Mouse (Mus musculus) erythroblast, embryonic 14.5 days (primary cell): ENCODE data around the gene Slc34a2. TPM values are rescaled to one million over a fixed set of nuclear protein-coding genes. Genes with fewer than 3 reads are reported as not detected.

Experiments
- H3K27me3 ChIP-seq: 2 replicates; pipeline ENCODE4 v1.6.1; 2012; ENCODE audit warnings: inconsistent platforms; ENCODE audit not compliant: control insufficient read depth
- H3K36me3 ChIP-seq: 2 replicates; pipeline ENCODE4 v1.6.1; 2012; ENCODE audit warnings: mild to moderate bottlenecking, inconsistent platforms; ENCODE audit not compliant: control insufficient read depth
- H3K4me1 ChIP-seq: 2 replicates; pipeline ENCODE4 v1.6.1; 2012; ENCODE audit warnings: inconsistent platforms; ENCODE audit not compliant: control insufficient read depth
- H3K4me3 ChIP-seq: replicated peaks from 2 replicates; pipeline ENCODE3; 2012; ENCODE audit warnings: moderate library complexity, mild to moderate bottlenecking, inconsistent platforms
- H3K9me3 ChIP-seq: 2 replicates; pipeline ENCODE4 v1.6.1; 2012; ENCODE audit warnings: low read length, inconsistent platforms, mixed read lengths; ENCODE audit not compliant: control insufficient read depth
- GATA1 ChIP-seq: IDR thresholded peaks from 2 replicates; pipeline ENCODE4 v1.6.1; 2012; ENCODE audit warnings: low read length, inconsistent platforms, mixed read lengths
- TAL1 ChIP-seq: IDR thresholded peaks from 3 replicates; pipeline ENCODE4 v1.6.1; 2012; ENCODE audit warnings: low read length, inconsistent platforms, mixed read lengths
- polyA plus RNA-seq: library from polyadenylated mRNA; stranded (reverse); fragments of >175 nt; gene quantifications from 2 replicates; pipeline ENCODE4 v1.2.3, GENCODE M21; 2012

The Slc34a2 gene
- polyA plus RNA-seq, 1 experiment: not detected

- Histone ChIP-seq H3K4me1 (no peaks in the 10 kb centered on the region), H3K36me3 (no peaks in the 10 kb centered on the region), H3K9me3 (no peaks in the 10 kb centered on the region), H3K4me3 (no peak overlapping the region), H3K27me3 (no peaks in the 10 kb centered on the region)
- TF ChIP-seq GATA1: no peak
- no peak for TF ChIP-seq TAL1
Measured at GRCm38 (mm10) chr5:53018316-53018715, 19.6 kb upstream of the Slc34a2 start.

- H3K9me3 ChIP-seq: peaks cover 4% of the 10 kb centered on the region; the same call in 1 of the 2 replicates
- H3K4me1 ChIP-seq: no peaks in the 10 kb centered on the region
- no peak overlapping the region for H3K4me3 ChIP-seq
- no peaks in the 10 kb centered on the region for H3K36me3 ChIP-seq
- H3K27me3 ChIP-seq: no peaks in the 10 kb centered on the region
- TF ChIP-seq TAL1: no peak
- TF ChIP-seq GATA1: no peak
Measured at GRCm38 (mm10) chr5:53023432-53023831, 14.4 kb upstream of the Slc34a2 start.

- H3K36me3 ChIP-seq: no peaks in the 10 kb centered on the region
- TF ChIP-seq GATA1: no peak
- no peak for TF ChIP-seq TAL1
- no peaks in the 10 kb centered on the region for H3K4me1 ChIP-seq
- no peaks in the 10 kb centered on the region for H3K27me3 ChIP-seq
- no peak overlapping the region for H3K4me3 ChIP-seq
- H3K9me3 ChIP-seq: peaks cover 4% of the 10 kb centered on the region; the same call in 1 of the 2 replicates
Measured at GRCm38 (mm10) chr5:53023901-53024300, 14.0 kb upstream of the Slc34a2 start.

- Histone ChIP-seq H3K4me3 (no peak overlapping the region), H3K4me1 (no peaks in the 10 kb centered on the region), H3K27me3 (no peaks in the 10 kb centered on the region), H3K36me3 (no peaks in the 10 kb centered on the region), H3K9me3 (peaks cover 4% of the 10 kb centered on the region; the same call in 1 of the 2 replicates)
- no peak for TF ChIP-seq TAL1
- TF ChIP-seq GATA1: no peak
Measured at GRCm38 (mm10) chr5:53025276-53025973, 12.5 kb upstream of the Slc34a2 start.

GRCm38 (mm10) chr5:53031346-53031745 is 6.5 kb upstream of the Slc34a2 start:
- H3K9me3 ChIP-seq: peaks cover 3% of the 10 kb centered on the region; the same call in 1 of the 2 replicates
- no peaks in the 10 kb centered on the region for H3K27me3 ChIP-seq
- no peaks in the 10 kb centered on the region for H3K4me1 ChIP-seq
- H3K36me3 ChIP-seq: no peaks in the 10 kb centered on the region
- no peak overlapping the region for H3K4me3 ChIP-seq
- TF ChIP-seq GATA1: no peak
- no peak for TF ChIP-seq TAL1

- Histone ChIP-seq H3K27me3 (no peaks in the 10 kb centered on the region), H3K4me3 (no peak overlapping the region), H3K4me1 (no peaks in the 10 kb centered on the region), H3K36me3 (no peaks in the 10 kb centered on the region), H3K9me3 (no peaks in the 10 kb centered on the region)
- TF ChIP-seq GATA1: no peak
- no peak for TF ChIP-seq TAL1
Measured at GRCm38 (mm10) chr5:53042034-53042748, 4.3 kb downstream of the Slc34a2 start.

GRCm38 (mm10) chr5:53042771-53043371 is 5.0 kb downstream of the Slc34a2 start:
- H3K27me3 ChIP-seq: peaks cover under 1% of the 10 kb centered on the region
- H3K4me1 ChIP-seq: no peaks in the 10 kb centered on the region
- H3K4me3 ChIP-seq: no peak overlapping the region
- TF ChIP-seq GATA1 (no peak), TAL1 (no peak)
- H3K9me3 ChIP-seq: no peaks in the 10 kb centered on the region
- H3K36me3 ChIP-seq: no peaks in the 10 kb centered on the region

DNA sequence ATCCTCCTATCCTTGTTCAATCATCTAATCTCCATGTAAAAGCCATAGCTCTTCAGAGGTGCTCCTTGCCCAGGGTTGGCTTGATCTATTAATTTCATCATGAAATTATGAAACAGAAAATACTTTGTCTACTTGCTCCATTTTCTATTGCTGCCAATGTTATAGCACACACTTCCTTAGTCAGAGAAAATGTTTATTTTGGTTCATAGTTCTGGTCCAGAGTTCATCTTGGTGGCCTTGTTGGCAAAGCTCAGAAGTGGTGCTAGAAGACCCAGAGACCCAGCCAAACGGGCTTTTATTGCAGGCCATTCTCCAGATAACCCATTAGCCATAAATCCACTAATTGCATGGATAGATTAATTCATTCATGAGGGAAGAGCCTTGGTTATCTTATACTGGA is 5.8 kb downstream of the Slc34a2 start:
- no peaks in the 10 kb centered on the region for H3K4me1 ChIP-seq
- H3K4me3 ChIP-seq: no peak overlapping the region
- TF ChIP-seq TAL1: no peak
- no peak for TF ChIP-seq GATA1
- H3K27me3 ChIP-seq: peaks cover 8% of the 10 kb centered on the region
- H3K9me3 ChIP-seq: no peaks in the 10 kb centered on the region
- no peaks in the 10 kb centered on the region for H3K36me3 ChIP-seq

DNA sequence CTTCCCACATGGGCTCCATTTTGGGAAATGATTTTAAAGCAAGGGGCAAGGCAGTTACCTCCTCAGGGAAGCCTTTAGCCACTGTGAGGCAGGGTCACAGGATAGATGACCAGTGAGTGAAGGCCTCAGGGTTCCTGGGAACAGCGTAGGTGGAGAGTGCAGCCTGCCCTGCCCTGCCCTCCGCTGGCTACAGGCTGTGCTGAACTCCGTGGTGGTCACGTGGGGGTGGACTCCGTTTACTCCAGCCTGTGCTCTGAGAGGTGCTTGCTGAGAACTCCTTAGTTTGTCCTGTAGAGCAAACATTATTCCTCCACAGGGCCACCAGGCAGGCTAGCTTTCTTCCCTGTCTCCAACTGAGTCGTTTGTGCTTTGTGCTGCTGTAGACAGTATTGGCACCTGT is 10.1 kb downstream of the Slc34a2 start:
- Histone ChIP-seq H3K4me3 (no peak overlapping the region), H3K36me3 (no peaks in the 10 kb centered on the region)

More for the DNA sequence above, 10.1 kb downstream of the Slc34a2 start:
- TF ChIP-seq TAL1: no peak
- no peak for TF ChIP-seq GATA1
- Histone ChIP-seq H3K9me3 (no peaks in the 10 kb centered on the region), H3K4me1 (no peaks in the 10 kb centered on the region), H3K27me3 (peaks cover 18% of the 10 kb centered on the region)
